Mouse (Mus musculus): ENCODE results near the gene L1td1.
"Not testable (repeated sequence)": the region's sequence is repeated elsewhere in the genome, so short reads cannot be mapped to it uniquely, and the experiment has no call there.

The L1td1 gene

DNA sequence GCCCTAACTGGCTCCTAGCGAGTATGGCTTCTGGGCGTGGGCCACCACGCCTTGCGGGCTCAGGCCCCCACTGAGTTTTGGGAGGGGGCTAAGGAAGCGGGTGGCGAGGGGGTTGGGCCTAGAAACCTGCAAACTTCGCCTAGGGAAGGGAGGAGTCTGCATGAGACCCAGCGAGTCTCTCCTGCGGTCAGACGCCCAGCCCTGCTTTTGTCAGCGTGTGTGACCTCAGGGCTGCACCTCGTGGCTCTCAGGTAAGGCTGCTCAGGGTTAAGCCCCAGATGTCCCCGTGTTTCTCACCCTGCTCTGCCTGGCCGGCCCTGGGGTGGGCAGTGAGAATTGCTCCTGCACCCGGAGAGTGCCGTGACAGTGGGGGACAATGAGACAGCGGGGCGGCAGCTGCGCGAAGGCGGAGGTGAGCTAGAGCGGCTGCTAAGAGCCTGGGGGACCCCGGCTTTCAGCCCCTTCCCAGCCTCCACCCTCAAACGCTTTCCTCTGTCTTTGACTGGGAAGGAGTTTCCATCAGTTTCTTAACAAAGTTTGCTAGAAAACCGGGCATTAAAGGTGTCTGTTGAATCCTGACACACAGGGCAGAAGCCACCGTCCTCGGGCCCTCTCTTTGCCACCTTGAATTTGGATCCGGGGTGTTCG is at the start of gene L1td1:
Gene L1td1 (plus strand): TSS at position 145 of the 648 bp plus-strand sequence.
- DNase-seq (ENCODE audit: low spot score in 2 of 2): no peak

DNA sequence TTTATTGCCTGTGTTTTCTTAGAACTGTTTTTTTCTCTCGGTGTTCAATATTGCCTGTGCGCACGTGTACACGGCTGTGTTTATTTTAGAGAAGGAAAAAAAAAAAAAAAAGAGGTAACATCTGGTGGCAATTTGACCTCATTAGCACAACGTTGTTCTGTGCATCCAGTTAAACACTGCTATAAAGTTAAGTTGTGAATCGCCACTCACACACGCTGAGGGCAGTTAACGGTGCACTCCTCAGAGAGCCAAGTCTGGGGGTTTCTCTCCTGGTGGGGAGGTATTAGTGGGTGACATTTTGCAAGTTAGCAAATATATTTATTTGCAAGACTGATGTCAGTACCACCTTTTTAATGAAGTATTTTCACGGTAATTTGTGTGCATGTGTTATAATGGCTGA is 49.0 kb upstream of the L1td1 start:
- no peak for DNase-seq (ENCODE audit: low spot score in 2 of 2)

- no peak for DNase-seq (ENCODE audit: low spot score in 2 of 2)
These were observed 39.8 kb upstream of the L1td1 start for GRCm38 (mm10) chr4:98686678-98687267.

DNA sequence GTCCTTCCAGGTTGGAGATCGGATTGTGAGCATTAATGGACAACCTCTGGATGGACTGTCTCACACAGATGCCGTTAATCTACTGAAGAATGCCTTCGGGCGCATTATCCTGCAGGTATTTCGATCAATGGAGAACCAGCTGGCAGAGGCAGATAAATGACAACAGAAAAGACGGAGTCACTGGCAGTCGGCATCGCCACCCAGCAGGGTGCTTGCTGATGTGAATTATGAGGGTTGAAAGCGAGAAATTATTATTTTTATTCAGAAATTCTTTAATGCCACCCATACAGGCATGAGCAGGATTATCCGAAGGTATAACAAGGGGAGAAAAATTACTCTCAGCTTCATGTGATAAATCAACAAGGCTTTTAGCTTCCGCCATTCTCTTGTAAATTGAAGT is 38.4 kb upstream of the L1td1 start:
- DNase-seq (ENCODE audit: low spot score in 2 of 2): no peak

- DNase-seq (ENCODE audit: low spot score in 2 of 2): no peak
These were observed 38.0 kb upstream of the L1td1 start for GRCm38 (mm10) chr4:98688520-98688919.

- no peak for DNase-seq (ENCODE audit: low spot score in 2 of 2)
These were observed 36.5 kb upstream of the L1td1 start for GRCm38 (mm10) chr4:98689988-98690387.

DNA sequence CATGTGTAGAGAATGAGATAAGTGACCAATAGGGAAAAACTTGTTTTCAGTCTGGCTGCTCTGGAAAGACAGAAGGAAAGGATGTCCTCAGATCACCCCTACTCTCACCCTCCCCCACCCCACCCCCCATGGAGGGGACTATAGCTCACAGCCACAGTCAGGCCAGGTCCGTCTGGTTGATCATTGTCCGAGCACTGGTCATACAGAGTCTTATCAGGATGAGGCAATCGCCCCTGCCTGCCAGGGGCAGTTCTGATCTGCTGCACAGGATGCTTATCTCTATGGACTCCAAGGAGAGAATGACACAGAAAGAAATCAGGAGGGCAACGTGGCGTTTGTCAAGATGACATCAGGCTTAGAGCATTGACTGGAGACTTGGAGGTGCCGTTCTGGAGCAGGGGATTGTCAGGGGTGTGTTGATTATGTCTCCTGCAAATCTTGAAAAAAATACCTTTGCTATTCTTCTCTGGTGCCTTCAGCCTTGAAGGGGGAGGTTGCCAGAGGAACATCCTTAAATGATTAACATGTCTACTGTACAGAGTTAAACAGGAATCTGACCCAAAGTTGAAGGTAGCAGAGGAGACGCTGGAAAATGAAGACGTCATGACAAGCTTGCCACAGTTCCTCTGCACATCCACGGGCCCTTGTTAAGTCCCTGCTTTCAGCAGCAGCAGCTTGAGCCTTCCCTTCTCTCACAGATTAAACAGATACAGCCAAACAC is 32.9 kb upstream of the L1td1 start:
- no peak for DNase-seq (ENCODE audit: low spot score in 2 of 2)

DNA sequence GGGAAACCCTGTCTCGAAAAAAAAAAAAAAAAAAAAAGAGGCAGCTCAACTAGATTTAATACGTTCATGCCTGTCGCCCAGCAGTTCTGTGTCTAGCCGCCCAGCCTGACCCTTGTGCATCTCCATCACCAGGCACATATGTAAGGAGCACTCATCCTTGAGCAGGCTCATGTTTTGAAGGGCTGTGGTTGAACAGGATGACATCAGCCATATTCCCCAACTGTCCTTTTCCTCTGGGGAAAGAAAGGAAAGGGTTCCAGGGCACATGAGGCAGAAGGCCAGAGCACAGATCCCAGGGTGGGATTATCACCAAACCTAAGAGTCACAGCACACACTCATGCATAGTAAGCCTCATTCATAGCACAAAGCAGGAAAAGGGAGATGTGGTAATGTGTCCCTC is 28.6 kb upstream of the L1td1 start:
- no peak for DNase-seq (ENCODE audit: low spot score in 2 of 2)

GRCm38 (mm10) chr4:98698921-98699320 is 27.6 kb upstream of the L1td1 start:
- DNase-seq (ENCODE audit: low spot score in 2 of 2): no peak

DNA sequence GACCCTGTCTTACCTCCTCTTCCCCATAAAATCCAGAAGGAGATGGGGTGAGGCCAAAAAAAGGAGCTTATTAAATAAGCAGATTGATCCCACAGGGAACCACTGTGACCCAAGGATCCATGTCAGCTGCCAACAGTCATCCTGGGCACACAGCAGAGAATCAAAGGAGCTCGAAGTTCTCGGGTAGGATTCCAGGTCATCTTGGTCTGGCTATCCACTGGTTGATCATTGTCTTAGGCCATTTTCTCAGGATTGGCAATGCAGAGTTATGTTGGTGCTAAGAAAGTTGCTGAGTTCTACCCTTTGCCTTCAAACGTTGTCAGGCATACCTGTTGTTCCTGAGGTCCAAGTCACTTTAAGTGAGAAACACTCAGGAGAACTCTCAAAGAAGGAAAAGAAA is 26.4 kb upstream of the L1td1 start:
- DNase-seq (ENCODE audit: low spot score in 2 of 2): no peak

- DNase-seq (ENCODE audit: low spot score in 2 of 2): peak; percentile 41 to 79
These were observed 24.2 kb upstream of the L1td1 start for GRCm38 (mm10) chr4:98702201-98702894.

DNA sequence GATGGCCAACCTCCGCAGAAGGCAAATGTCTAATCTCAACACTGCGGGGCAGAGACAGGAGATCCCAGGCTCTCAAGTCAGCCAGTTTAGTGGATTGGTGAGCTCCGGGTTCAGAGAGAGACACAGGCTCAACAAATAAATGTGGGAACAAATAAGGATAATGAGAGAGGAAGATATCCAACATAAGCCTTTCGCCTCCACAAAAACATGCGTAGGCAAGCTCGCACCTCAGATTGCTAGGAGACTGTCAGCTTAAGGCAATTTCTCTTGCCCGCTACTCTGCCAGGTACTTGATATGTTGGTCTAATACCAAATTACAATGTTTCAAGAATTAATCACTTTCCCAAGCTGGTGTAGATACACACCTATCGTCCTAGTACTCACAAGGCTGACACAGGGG is 15.6 kb upstream of the L1td1 start:
- DNase-seq (ENCODE audit: low spot score in 2 of 2): no peak

DNA sequence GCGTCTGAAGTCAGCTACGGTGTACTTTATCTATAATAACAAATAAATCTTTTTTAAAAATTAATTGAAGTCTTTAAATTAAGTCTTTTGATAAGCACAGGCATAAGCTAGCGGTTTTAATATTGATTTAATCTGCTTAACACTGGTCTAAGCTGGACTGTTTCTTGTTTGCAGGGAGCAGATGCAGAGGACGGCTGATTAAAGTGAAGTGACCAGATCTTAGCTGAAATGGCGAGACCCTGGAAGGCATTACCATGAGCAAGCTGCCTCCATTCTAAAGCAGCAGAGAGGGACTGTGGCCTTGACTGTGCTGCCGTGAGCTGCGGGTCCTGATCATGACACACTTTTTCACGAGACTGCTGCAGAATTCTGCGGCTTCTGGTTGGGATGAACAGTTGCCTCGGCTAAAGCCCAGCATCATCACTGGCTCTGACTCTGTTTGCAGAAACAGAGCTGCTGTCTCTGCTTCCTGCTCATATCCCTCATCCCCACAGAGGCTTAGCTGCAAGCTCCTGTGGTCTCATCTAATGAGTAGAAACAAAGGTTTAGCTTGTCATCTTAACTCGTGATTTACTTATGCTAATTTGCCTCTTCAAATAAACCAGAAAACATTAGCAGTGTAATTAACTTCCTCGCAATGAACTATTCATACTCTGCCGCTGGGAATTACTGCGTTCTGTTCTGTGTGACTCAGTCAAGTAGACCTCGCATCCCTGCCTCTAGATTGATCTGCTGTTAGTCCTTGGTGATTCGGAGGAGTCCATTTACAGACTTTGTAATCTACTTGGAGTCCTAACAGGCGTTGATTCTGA is 8.6 kb upstream of the L1td1 start:
- DNase-seq (ENCODE audit: low spot score in 2 of 2): no peak

- no peak for DNase-seq (ENCODE audit: low spot score in 2 of 2)
These were observed 8.0 kb upstream of the L1td1 start for GRCm38 (mm10) chr4:98718547-98718917.

GRCm38 (mm10) chr4:98722454-98722853 is 4.1 kb upstream of the L1td1 start:
- DNase-seq (ENCODE audit: low spot score in 2 of 2): peak; percentile 29 to 48

DNA sequence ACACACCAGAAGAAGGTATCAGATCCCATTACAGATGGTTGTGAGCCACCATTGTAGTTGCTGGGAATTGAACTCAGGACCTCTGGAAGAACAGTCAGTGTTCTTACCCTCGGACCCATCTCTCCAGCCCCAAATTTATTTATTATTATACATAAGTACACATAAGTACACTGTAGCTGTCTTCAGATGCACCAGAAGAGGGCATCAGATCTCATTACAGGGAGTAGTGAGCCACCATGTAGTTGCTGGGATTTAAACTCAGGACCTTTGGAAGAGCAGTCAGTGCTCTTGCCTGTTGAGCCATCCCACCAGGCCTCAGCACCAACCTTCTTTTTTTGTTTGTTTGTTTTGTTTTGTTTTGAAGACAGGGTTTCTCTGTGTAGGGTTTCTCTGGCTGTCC is 1.9 kb upstream of the L1td1 start:
- DNase-seq (ENCODE audit: low spot score in 2 of 2): not testable (repeated sequence)

- no peak for DNase-seq (ENCODE audit: low spot score in 2 of 2)
These were observed 1.1 kb upstream of the L1td1 start for GRCm38 (mm10) chr4:98725439-98725838.

- no peak for DNase-seq (ENCODE audit: low spot score in 2 of 2)
These were observed 893 bp downstream of the L1td1 start for GRCm38 (mm10) chr4:98727295-98727958.

DNA sequence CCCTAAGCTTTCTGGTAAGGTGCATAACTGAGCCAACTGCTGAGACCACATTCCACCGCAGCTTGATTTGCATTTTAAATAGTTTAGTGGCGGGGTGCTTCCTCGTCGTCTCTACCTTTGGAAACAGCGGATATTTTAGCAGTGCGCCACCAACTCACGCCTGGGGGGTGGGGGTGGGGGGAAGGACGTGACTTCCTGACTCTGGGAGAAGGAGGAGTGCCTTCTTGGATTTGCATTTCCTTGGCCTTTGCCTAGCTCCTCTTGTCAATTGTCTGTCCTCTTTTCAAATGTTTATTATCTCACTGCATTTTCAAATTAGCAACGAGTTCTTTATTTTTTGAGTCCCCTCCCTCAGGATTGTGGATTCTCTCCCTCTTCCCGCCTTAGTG is 1.4 kb downstream of the L1td1 start:
- DNase-seq (ENCODE audit: low spot score in 2 of 2): no peak

DNA sequence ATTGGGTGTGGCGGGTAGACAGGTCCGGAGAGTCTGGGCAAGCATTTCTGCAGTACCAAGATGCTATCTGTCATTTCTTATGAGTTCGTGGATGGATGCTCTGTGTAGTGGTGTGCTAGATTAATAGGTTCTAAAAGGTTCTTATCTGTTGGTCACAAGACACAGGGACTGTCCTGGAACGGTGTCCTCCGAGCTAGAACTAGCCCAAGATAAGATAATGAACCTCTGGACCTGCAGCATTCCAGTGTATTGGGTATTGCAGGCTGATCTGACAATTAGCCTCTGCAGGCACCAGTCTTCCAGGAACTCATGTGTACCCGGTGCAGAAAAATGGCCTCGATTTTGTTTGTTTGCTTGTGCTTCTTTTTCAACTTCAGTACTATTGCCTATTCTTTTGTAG is 2.2 kb downstream of the L1td1 start:
- DNase-seq (ENCODE audit: low spot score in 2 of 2): no peak

DNA sequence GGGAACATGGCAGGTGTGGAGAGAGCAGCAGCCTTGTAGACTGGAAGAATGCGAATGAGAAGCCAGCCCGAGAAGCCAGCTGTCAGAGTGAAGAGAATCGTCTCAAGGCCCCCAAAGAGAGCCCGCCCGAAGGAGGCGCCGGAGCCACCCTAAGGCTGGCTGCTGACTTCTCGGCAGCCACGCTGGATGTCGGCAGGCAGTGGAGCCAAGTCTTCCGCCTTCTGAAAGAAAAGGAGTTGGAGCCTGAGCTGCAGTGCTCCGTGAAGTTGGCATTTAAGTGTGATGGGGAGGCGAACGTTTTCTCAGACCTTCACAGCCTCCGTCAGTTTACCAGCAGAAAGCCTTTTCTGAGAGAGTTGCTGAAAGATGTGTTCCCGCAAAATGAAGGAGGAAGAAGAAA is 7.1 kb downstream of the L1td1 start:
- DNase-seq (ENCODE audit: low spot score in 2 of 2): no peak
